Mouse (Mus musculus) erythroblast, adult 5-6 weeks (primary cell): ENCODE measurements around the gene Cpt1a. TPM values are rescaled to one million over a fixed set of nuclear protein-coding genes. Genes with fewer than 3 reads are reported as not detected.

Source experiments
- ATAC-seq: replicated peaks from 2 replicates; pipeline ENCODE4 v1.8.0; 2016; ENCODE audit warnings: moderate number of reproducible peaks, mild to moderate bottlenecking, moderate TSS enrichment, inconsistent platforms; ENCODE audit not compliant: poor library complexity, low FRiP score, severe bottlenecking
- total RNA-seq, 2 experiments: library from RNA; stranded (forward) in 1 of 2; stranded (reverse) in 1 of 2; fragments of 150-400 nt in 1 of 2; fragments of 200-764, 138-1000 nt in 1 of 2; gene quantifications; 2 replicates each; pipeline versions ENCODE4 v1.2.3 to v1.2.4; 2015 to 2017; ENCODE audit warnings: low replicate concordance in 2 of 2

Gene Cpt1a
- total RNA-seq, 2 experiments from 2014 or later, result 11.0 to 19.5 TPM

DNA sequence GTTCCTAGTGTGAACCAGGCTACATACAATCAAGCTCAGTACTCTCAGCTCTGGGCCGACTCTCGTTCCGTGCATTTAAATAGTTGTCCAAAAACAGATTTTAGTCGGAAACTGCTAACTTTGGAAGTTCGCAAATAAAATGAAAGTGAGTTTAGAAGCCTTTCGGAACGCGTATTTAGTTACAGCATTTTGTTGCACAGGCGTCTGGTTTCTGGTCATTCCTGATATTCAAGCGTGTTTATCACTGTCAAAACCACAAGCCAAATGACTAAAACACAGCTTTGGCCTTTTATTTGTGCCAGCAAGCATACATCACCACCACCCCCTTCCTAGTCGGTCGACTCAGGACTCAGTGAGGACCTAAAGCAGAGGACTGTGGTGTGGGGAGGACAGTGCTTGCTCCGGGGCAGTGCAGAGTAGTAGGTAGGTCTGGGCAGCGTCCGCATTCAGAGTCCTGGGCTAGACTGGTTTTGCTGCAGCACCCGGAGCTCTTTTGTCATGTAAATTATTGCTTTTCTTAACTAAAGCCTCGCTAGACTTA is 2.2 kb downstream of the Cpt1a start:
- ATAC-seq, result no peak

DNA sequence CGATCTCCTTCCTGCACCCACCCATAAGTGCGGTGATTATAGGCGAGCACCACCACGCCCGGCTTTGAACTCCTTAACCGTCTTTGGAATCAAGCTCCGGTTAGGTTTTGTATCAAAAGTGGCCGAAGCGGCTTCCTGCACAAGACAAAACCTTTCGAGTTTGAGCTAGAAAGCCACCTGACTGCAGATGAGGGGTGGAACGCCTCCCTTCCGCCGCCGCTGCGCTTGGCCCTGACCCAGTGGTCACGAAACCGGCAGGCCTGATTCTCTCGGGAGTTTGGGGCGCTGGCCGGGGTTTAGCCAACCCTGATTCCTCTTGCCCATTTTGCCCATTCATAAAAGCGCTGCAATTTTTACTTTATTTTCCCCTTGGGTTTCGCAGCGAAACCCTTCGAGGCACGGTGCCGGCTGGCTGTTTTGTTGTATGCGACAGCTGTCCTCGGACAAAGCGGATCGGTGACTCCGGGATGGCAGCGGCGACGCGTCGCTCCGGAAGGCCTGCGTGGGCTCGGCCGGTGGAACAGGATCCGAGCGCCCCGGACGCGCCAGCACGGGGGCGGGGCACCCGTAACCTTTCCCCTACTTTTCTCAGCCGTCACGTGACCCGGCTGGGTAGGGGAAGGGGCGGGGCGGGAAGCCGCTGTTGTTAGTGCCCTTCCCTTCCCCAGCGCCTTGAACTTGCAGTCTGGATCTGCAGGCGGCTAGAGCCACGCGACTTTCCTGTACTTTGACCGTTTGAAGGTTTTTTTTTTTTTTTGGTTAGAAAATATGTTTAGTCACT is 3.0 kb downstream of the Cpt1a start:
- peak; percentile 62 for ATAC-seq

DNA sequence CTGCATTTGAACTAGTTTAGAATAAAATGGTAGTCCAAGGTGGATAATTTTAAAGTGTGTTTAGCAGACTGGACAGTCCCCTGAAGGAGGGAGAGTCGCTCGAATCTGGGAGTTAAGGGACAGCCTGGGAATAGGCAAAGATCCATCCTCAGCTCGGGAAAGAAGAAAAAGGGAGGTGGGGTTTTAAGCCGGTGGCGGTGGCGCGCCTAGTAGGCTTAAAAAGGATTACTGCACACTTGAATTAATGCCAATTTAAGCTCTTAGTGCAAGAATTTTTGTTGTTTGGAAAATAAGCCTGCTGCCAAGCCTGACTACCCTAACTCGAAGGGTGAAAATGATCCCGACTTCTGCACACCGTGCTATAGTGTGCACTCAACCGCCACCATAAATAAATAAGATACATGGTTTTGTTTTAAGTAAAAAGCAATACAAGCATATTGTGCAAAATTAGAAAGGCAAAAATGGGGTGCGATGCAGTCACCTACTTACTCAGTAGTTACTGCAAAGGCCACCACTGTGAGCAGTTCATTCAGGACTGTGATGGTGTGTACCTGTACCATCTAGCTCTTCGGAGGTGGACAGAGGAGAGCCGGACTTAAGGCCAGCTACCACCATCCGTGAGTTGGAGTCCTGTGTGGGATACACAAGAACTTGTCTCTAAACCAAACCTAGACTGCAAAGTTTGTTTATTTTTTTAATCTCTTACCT is 3.8 kb downstream of the Cpt1a start:
- no peak for ATAC-seq

DNA sequence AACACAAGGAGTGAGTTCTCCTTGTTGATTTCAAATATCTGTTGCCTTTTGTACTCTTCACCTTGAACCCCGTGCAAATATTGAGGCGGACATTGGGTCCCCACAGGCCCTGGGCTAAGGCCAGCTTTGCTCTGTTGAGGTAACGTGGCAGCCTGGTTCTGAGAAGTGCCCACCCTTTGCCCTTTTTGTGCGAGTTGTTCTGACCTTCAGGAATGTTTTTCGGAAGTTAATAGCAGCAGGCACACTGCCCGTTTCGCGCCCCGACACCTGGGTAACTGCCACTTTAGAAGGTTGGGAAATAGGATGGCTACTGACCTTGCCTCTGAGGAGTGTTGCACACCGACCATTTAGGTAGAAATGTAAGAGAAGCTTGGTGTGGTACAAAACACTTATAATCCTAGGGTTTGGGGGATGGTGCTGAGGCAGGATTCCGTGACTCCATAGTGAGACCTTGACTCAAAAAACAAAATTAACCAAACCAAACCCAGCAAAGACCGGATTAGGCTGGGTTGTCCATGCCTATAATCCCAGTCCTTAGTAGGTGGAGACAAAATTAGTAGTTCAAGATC is 4.4 kb downstream of the Cpt1a start:
- ATAC-seq, result no peak

DNA sequence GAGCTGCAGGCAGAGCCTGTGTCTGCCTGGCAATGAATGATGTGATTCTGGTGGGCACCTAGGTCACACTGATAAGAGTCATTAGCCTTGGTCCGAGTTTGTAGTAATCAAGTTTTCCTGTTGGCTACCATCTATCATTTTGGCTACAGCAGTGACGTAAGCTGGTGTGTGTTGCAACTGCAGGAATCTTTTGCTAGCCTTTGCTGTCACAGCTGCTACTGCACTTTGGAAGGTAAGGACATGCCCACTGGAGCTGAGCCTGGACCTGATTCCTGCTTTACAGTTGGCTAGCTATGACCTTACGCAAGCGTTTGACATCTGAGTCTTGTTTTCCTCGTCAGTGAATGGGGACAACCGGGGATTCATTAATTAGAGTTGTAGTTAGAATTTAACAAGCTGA is 11.1 kb downstream of the Cpt1a start:
- no peak for ATAC-seq

DNA sequence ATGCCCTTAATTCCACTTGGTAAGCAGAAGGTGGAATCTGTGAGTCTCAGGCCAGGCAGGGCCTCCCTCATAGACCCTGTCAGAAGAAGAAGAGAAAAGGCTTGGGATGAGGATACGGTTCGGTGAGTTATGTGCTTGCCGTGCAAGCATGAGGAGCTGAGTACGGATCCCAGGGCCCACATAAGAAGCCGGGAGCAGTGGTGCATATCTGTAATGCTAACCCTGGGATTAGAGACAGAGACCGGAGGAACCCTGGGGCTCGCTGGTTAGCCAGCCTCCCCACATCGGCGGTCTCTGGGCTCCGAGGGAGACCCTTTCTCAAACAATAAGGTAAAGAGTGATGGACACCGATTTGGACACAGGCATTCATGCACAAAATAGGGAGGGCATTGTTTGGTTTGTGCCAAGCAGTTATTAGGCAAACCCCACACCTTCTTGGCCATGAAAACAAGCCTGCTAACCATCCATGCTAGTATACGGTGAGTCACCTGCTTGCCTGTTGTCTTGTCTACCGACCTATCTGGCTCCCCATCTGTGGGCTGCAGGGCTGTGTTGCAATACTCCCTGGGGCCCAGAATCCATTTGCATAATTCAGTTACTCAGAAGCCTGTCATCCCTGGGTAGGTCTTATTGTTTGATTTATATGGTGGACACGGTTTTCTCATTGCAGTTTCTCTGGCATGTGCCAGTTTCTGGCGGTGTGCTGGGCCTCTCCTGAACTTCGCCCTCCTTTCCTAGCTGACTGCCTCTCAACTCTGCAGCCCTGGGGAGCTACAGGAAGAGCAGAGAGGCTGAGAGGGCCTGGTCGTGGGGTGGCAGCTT is 11.8 kb downstream of the Cpt1a start:
- ATAC-seq, result no peak

DNA sequence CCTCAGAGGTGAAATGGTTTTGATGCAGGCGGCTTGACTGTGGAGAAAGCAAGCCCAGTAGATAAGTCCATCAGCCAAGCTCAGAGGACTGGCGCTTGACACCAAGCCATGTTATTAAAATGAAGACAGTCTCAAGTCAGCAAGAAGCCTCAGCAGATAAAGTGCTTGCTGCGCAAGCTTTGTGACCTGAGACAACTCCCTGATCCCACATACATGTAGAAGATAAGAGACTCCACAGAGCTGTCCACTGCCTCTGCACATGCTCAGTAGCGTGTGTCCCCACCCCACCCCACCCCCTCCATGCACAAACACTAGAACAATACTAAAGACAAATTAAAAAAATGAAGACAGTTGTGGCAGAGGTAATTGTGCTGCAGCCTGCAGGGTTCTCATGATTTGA is 12.4 kb downstream of the Cpt1a start:
- no peak for ATAC-seq

DNA sequence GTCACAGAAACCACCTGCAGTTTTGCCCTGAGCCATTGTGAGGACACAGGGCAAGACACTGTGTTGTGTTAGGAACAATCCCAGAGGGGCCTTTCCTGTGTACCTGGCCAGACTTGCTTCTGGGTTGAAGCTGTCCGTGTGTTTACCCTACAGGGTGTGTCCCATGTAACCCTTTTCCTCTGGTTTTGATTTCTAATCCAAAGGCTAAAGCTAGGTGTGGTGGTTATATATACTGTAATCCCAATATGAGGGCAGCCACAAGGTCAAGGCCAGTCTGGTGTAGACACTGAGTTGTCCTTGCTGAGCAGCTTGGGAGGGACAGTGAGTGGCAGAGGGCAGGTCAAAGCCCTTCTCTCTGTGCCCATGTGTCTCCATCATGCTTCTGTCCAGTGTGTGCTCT is 13.8 kb downstream of the Cpt1a start:
- ATAC-seq, result no peak

DNA sequence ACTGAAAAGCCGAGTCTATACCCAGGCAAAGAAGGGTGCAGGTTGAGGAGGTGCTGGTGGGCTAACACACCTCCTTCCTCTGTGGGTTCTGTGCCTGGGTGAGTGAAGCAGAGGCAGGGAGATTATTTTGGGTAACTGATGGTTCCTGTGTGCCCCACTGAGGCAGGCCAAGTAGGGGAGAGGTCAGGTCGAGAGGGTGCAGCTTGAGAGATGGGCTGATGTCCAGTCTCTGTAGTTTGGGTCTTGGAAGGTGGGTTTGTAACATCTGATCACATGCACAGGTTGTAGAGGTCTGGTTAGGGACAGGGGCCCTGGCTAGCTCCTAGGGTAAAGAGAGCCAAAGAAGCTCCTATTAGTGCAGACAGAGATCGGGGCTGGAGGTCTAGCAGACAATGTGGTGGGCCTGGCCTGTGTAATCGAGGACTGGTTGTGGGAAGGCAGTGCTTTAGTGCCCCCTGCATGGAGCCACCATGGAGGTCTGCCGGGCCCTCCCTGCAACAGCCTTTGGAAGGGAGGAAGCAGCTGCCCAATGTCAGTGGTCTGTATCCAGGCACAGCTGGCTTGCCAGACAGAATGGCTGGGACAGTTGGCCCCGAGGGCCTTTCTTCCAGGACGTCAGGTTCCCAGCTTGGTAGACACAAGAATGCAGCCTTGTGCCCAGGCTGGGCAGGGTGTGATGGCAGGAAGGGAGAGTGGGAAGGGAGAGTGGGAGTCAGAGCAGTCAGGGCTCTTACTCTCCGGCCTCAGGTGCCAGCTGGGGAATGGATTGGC is 14.5 kb downstream of the Cpt1a start:
- no peak for ATAC-seq

DNA sequence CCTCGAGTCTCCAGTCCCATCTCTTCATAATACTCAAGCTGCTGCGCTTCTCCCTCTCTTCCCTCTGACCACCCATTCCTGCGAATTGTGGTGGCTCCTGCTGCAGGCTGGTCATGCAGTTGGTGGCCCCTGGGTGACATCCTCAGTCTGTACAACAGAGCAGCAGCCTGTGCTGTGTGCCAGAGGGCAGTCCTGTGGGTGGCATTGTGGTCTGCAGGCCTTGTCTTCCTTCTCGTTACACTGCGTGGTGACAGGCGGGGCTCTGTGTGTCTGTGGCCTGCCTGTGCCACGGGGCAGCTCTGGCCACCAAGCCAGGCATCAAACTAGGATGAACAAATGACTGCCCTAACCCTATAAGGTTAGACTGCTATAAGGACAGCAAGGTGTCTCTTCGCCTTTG is 17.1 kb downstream of the Cpt1a start:
- ATAC-seq, result no peak

DNA sequence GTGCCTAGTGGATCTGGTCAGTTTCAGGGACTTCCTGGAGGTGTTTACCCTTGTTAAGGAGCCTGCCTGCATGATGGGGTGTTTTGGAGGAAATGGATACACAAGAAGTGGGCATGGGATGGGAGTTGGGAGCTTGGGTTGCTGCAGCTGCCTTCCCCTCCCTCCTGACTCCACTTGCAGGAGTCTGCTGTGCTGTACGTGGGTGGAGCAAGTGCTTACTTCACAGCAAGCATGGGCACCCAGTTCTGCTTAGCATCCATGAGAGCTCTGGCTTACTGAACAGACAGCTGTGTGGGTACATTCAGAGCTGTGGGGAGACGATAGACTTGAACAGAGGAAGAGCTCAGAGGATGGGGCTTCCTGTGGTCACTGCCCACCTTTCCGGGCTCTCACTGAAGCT is 18.9 kb downstream of the Cpt1a start:
- ATAC-seq, result no peak

DNA sequence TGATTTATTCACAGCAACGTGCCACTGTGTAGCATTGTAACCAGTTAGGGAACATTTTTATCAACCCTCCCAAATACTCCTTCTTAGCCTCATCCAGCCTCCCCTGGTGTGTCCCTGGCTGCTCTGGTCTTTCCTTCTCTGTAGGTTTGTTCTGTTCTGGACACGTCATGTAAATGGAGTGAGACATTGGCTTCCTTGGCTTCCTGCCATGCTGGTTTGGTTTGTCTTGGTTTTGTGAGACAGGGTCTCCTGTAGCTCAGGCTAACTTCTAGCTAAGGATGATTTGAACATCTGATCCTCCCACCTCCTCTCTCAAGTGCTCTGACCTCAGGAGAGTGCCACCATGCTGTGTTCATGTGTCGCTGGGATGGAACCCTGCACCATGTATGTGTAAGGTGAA is 21.8 kb downstream of the Cpt1a start:
- no peak for ATAC-seq

DNA sequence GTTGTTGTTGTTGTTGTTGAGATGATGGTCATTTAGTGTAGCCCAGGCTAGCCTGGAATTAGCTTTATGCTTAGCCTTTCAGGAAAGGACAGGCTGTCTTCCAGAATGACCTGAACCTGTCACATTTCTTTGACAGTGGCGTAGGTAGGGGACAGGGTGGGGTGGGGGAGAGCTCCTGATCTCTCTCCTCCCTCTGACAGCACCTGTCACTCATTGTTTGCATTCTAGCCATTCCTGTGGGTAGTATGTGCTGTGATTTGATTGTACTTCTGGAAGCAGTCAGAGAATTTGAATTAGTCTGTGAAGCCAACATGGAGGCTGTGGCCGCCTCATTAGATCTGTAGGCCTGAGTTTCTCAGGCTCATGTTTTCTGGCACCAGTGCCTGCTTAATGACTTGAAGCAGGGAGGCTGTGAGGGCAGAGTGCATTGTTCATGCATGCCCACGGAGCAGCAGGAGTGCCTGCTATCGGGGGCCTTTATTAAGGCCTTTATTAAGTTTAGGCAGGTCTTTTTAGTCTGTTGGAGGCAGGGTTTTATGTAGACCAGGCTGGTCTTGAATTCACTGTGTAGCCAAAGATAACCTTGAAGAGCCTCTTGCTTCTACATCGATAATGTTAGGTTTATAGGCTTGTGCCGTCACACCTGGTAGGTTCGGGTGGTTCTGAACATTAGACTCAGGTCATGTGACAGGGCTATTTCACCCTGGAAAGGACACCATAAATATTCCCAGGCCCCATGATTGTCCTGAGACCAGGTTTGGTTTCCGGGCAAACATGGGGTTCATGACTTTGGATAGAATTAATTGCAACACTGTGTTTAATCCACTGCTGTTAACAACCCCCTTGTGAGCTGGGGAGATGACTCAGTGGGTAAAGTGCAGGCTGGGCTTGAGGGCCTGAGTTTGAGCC is 22.8 kb downstream of the Cpt1a start:
- ATAC-seq, result no peak

DNA sequence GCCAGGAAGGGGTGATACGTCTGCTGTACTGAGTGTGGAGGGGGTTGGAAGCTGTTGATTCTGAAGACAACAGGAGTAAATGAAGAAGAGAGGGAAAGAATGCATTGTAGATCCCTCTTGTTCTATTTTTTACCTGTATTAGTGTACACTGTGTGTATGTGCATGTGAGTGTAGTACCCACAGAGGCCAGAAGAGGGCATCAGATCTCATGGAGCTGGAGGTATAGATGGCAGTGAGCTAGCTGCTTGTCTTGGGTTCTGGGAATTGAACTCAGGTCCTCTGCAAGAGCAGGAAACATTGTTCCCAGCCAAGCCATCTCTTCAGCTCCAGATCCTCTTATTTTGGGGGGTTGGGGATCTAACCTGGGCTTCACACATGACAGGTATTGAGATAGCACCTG is 25.6 kb downstream of the Cpt1a start:
- no peak for ATAC-seq

DNA sequence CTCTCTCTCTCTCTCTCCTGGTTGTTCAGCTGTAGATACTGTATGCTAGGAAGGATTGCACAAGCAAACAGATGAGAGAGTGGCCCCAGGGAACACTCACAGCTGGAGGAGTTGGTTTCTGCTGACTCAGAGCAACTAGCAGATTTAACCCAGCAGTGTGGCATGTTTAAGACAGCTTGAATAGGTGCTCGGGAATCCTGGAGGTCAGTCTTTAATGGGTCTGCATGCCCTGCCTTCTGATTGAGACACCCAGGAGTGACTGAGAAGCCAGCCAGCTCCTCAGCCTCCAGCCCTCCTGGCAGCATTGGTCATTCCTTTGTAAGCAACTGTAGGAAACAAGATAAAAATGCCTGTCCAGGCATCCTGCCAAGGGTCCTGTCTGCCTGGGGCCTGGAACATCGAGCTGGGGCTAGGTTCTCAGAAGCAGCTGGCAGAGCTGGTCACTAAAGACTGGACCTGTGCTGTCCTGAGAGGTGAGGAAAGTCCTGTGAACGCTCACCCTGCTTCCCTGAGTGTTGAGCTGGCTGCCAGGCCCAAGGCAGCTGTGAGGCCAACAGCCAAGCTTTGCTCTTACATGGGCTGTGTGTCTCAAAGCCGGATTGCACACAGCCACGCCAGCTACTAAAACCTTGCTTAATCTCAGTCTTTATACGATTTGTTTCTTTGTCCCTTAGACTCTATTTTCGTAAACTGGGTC is 31.4 kb downstream of the Cpt1a start:
- no peak for ATAC-seq

DNA sequence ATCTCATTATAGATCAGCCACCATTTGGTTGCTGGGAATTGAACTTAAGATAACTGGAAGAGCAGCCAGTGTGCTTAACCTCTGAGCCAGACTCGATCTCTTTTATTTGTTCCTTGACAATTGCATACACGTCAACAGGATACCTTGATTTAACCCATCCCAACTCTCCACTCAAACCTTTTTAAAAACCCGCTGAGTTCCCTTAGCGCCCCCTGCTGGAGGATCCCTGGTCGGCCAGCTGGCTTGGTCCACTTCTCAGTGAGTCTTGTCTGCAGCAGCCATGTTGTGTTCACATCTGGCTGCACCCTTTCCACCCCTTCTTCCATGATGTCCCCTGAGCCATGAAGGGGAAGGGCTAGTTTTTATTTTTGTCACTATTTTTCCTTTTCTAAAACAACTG is 33.0 kb downstream of the Cpt1a start:
- 0 out of 2 replicates have a peak, but pooled peaks have one; percentile 51 for ATAC-seq

DNA sequence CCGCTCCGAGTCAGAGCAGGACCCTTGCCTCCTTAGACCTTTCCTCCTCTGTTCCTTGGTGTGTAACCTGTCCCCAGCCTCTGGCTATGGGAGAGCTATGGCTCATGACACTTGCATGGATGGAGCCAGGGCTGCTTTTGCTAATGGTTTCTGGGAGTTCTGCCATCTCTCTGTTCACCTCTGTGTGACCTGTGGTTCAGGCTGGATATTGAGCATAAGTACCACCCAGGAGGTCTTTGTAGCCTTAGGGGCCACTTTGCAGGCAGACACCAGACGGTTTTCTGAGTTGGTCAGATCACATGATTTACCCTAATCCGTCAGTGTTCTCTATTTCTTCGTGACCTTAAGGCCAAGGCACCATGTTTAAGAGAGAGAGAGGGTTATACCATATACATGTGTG is 34.4 kb downstream of the Cpt1a start:
- ATAC-seq, result no peak

DNA sequence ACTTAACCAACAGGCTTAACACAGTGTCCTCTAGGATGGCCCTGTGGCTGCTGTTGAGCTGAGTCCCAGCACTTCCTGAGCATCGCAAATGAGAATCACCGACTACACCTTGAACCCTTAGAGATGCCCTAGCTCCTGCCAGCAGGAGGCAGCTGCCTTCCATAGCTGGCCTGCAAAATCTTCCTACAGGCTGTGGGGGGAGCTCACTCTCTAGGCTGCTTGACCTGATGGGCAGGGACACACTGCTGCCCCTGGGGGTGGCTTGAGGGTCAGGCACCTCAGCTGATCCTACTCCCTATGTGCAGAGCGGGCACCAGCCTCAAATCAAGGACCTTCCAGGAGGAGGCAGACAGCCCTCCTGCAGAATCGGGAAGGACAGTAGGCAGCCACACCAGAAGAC is 35.5 kb downstream of the Cpt1a start:
- no peak for ATAC-seq
